Mouse (Mus musculus): ENCODE measurements at regions not wholly inside any gene's neighbourhood (a gene's known extent, or its start where the extent isn't known, plus 50 kb on each side); places are given as distances from the start of the nearest gene placed in this dataset.

DNA sequence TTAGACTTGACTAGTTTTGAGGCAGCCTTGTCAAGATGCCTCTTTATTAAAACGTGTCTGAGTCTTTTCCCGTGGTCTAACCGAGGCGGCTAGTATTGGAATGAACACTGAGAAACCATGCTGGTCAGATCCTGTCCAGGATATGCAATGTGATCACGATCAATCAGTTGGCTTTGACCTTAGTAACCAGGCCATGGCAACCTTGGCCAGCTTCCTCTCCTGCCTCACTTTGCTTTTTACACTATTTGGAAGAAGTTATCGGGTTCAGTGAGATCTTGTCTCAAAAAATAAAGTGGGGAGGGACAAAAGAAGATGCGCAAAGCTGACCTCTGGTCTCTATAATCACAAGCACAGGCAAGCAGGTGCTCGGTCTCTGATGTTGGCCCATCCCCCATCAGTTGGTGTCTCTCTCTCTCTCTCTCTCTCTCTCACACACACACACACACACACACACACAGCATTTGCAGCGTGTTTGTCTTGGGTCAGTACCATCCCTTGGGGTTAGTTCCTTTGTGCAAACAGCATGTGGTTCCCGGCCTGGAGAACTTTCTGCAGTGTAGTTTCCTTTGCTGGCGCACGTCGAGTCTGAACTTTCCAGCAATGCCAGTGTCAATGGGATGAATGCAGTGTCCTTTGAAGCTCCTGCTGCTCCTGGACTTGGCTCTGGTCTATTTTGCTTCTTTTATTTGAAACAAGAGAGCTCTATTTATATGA lies 117.6 kb upstream of the Spdye4c start:
- no peak for TF ChIP-seq POLR2A (IDR thresholded peaks at IDR 0.05; ENCODE audit: borderline replicate concordance, extremely low read depth, insufficient read depth, insufficient read length)
- Histone ChIP-seq H3K9me3 (ENCODE audit: control insufficient read depth, low read length) (no peaks in the 10 kb centered on the region), H3K36me3 (ENCODE audit: control insufficient read depth, insufficient read depth, low read length) (no peaks in the 10 kb centered on the region), H3K27me3 (ENCODE audit: control insufficient read depth, insufficient read depth, low read length) (no peaks in the 10 kb centered on the region), H3K4me2 (replicated peaks; ENCODE audit: low read depth, low read length, severe bottlenecking) (no peak overlapping the region), H3K4me1 (ENCODE audit: control insufficient read depth, insufficient read depth, low read length) (no peaks in the 10 kb centered on the region), H3K27ac (replicated peaks; ENCODE audit: low read depth, low read length) (no peak overlapping the region), H3K9ac (ENCODE audit: low read depth, low read length, severe bottlenecking) (no peak overlapping the region), H3K4me3 (replicated peaks; ENCODE audit: low read length) (no peak overlapping the region)
- no peak for ATAC-seq (ENCODE audit: low FRiP score, low read depth)
- 74% methylated on average over 13 of the region's 13 CpGs for WGBS
- DNase-seq (ENCODE audit: low spot score), result no peak

GRCm38 (mm10) chr2:128473997-128474396 lies 117.0 kb upstream of the Spdye4c start:
- no peak for TF ChIP-seq POLR2A (IDR thresholded peaks at IDR 0.05; ENCODE audit: borderline replicate concordance, extremely low read depth, insufficient read depth, insufficient read length)
- Histone ChIP-seq H3K9me3 (ENCODE audit: control insufficient read depth, low read length) (no peaks in the 10 kb centered on the region), H3K9ac (ENCODE audit: low read depth, low read length, severe bottlenecking) (no peak overlapping the region), H3K4me2 (replicated peaks; ENCODE audit: low read depth, low read length, severe bottlenecking) (no peak overlapping the region), H3K36me3 (ENCODE audit: control insufficient read depth, insufficient read depth, low read length) (no peaks in the 10 kb centered on the region), H3K27ac (replicated peaks; ENCODE audit: low read depth, low read length) (no peak overlapping the region), H3K27me3 (ENCODE audit: control insufficient read depth, insufficient read depth, low read length) (no peaks in the 10 kb centered on the region), H3K4me3 (replicated peaks; ENCODE audit: low read length) (no peak overlapping the region), H3K4me1 (ENCODE audit: control insufficient read depth, insufficient read depth, low read length) (no peaks in the 10 kb centered on the region)
- 66% methylated on average over 7 of the region's 7 CpGs for WGBS
- ATAC-seq (ENCODE audit: low FRiP score, low read depth) (no peak), DNase-seq (ENCODE audit: low spot score) (no peak)

GRCm38 (mm10) chr2:128477242-128477641 lies 113.8 kb upstream of the Spdye4c start:
- DNase-seq (ENCODE audit: low spot score), result no peak
- Histone ChIP-seq H3K4me3 (replicated peaks; ENCODE audit: low read length) (no peak overlapping the region), H3K9me3 (ENCODE audit: control insufficient read depth, low read length) (no peaks in the 10 kb centered on the region), H3K4me1 (ENCODE audit: control insufficient read depth, insufficient read depth, low read length) (no peaks in the 10 kb centered on the region), H3K36me3 (ENCODE audit: control insufficient read depth, insufficient read depth, low read length) (no peaks in the 10 kb centered on the region), H3K27ac (replicated peaks; ENCODE audit: low read depth, low read length) (no peak overlapping the region), H3K9ac (ENCODE audit: low read depth, low read length, severe bottlenecking) (no peak overlapping the region), H3K27me3 (ENCODE audit: control insufficient read depth, insufficient read depth, low read length) (no peaks in the 10 kb centered on the region), H3K4me2 (replicated peaks; ENCODE audit: low read depth, low read length, severe bottlenecking) (no peak overlapping the region)
- no peak for TF ChIP-seq POLR2A (IDR thresholded peaks at IDR 0.05; ENCODE audit: borderline replicate concordance, extremely low read depth, insufficient read depth, insufficient read length)
- no peak for ATAC-seq (ENCODE audit: low FRiP score, low read depth)
- 67% methylated on average over 2 of the region's 2 CpGs for WGBS

DNA sequence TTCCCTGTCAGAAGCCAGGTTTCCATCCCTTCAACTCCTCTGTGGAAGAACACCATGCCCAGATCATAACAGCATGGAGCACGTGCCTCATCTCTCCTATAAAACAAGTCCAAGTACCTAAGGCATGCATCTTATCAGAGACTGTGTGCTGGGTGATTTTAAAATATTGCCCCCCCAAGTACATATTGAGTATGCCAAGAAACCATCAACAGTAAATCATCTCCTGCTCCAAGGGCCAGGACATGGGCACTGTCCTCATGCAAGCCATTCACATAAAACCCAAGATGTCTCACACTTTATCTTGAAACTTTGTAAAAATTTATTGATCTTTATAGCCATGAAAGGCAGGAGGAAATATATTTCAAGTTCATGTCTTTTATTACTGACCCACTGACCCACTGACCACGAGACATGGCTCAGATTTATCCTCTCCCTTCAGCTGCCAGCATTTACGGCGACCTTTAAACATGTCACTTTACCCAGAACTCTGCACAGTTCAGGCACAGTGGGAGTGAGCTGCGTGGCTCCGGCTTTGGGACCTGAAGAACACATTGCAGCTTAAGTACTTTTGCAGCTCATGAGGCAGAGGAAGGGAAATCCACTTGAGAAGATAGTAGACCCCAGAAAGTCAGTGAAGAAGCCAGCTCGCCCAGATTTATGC lies 99.7 kb upstream of the Spdye4c start:
- Histone ChIP-seq H3K27me3 (ENCODE audit: control insufficient read depth, insufficient read depth, low read length) (no peaks in the 10 kb centered on the region), H3K4me3 (replicated peaks; ENCODE audit: low read length) (no peak overlapping the region), H3K36me3 (ENCODE audit: control insufficient read depth, insufficient read depth, low read length) (no peaks in the 10 kb centered on the region), H3K9ac (ENCODE audit: low read depth, low read length, severe bottlenecking) (no peak overlapping the region), H3K9me3 (ENCODE audit: control insufficient read depth, low read length) (no peaks in the 10 kb centered on the region), H3K4me1 (ENCODE audit: control insufficient read depth, insufficient read depth, low read length) (no peaks in the 10 kb centered on the region), H3K4me2 (replicated peaks; ENCODE audit: low read depth, low read length, severe bottlenecking) (no peak overlapping the region), H3K27ac (replicated peaks; ENCODE audit: low read depth, low read length) (no peak overlapping the region)
- no peak for ATAC-seq (ENCODE audit: low FRiP score, low read depth)
- no peak for DNase-seq (ENCODE audit: low spot score)
- 53% methylated on average over 7 of the region's 7 CpGs for WGBS
- no peak for TF ChIP-seq POLR2A (IDR thresholded peaks at IDR 0.05; ENCODE audit: borderline replicate concordance, extremely low read depth, insufficient read depth, insufficient read length)

GRCm38 (mm10) chr2:128493871-128494270 lies 97.1 kb upstream of the Spdye4c start:
- no peaks in the 10 kb centered on the region for H3K27me3 ChIP-seq (ENCODE audit: control insufficient read depth, insufficient read depth, low read length)

More at GRCm38 (mm10) chr2:128493871-128494270, 97.1 kb upstream of the Spdye4c start:
- Histone ChIP-seq H3K36me3 (ENCODE audit: control insufficient read depth, insufficient read depth, low read length) (no peaks in the 10 kb centered on the region), H3K4me3 (replicated peaks; ENCODE audit: low read length) (no peak overlapping the region), H3K4me2 (replicated peaks; ENCODE audit: low read depth, low read length, severe bottlenecking) (no peak overlapping the region), H3K9ac (ENCODE audit: low read depth, low read length, severe bottlenecking) (no peak overlapping the region), H3K4me1 (ENCODE audit: control insufficient read depth, insufficient read depth, low read length) (no peaks in the 10 kb centered on the region), H3K27ac (replicated peaks; ENCODE audit: low read depth, low read length) (no peak overlapping the region), H3K9me3 (ENCODE audit: control insufficient read depth, low read length) (no peaks in the 10 kb centered on the region)
- no peak for DNase-seq (ENCODE audit: low spot score)
- no peak for TF ChIP-seq POLR2A (IDR thresholded peaks at IDR 0.05; ENCODE audit: borderline replicate concordance, extremely low read depth, insufficient read depth, insufficient read length)
- no peak for ATAC-seq (ENCODE audit: low FRiP score, low read depth)
- WGBS, result 89% methylated on average over 5 of the region's 5 CpGs

All from limb, embryonic 14.5 days (tissue).